Mouse (Mus musculus): ENCODE data around the gene Sobp. TPM values are rescaled to one million over a fixed set of nuclear protein-coding genes. Genes with fewer than 3 reads are reported as not detected.

Sobp gene
- polyA plus RNA-seq, 1 experiment = 1.8 TPM

DNA sequence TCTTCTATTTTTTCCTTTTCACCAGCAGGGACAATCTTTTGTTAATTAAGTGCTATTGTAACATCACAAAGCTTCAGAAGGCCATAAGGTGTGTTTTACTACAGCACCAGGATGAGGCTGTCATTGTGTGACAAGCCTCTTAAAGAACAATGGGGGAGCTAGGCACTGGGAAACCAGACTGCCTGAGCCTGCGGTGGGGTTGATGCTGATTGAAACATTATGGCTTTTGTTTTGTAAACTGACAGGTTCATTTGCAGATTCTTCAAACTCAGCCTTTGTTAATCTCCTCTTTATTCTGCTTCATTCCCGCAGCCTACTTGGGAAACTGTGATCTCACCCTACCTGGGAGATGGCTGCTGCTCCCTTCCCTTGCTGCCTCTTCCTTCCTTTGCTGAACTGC is 206.0 kb downstream of the Sobp start:
- Histone ChIP-seq H3K4me1 (ENCODE audit: control insufficient read depth, insufficient read depth, low read length) (peaks cover 14% of the 10 kb centered on the region), H3K27me3 (ENCODE audit: control insufficient read depth, insufficient read depth, low read length) (no peaks in the 10 kb centered on the region), H3K27ac (ENCODE audit: control insufficient read depth, insufficient read depth, low read depth, low read length) (no peak overlapping the region), H3K36me3 (ENCODE audit: control insufficient read depth, insufficient read depth, low read length) (no peaks in the 10 kb centered on the region), H3K4me3 (ENCODE audit: control insufficient read depth, low read depth, low read length) (no peak overlapping the region)
- TF ChIP-seq CTCF (IDR thresholded peaks at IDR 0.05; ENCODE audit: control insufficient read depth, insufficient read depth, insufficient replicate concordance, low read depth, low read length) (no peak), POLR2A (IDR thresholded peaks at IDR 0.05; ENCODE audit: control insufficient read depth, low read depth, low read length) (no peak)

DNA sequence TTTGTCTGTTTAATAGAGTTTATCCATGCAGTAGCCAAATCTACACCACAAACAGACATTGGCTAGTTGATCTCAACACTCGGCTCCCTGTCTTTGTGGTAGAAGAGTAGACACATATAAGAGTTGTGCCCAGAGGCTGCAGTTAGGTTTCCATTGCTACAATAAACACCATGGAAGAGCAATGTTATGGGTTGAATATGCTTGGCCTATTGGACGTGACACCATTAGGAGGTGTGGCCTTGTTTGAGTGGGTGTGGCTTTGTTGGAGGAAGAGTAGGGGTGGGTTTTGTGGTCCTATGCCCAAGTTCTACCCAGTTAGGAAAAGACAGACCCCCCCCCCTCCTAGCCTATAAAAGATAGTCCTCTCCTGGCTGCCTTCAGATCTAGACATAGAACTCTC is 211.3 kb downstream of the Sobp start:
- H3K27ac ChIP-seq (ENCODE audit: control insufficient read depth, insufficient read depth, low read depth, low read length) = no peak overlapping the region
- H3K4me3 ChIP-seq (ENCODE audit: control insufficient read depth, low read depth, low read length) = no peak overlapping the region
- H3K36me3 ChIP-seq (ENCODE audit: control insufficient read depth, insufficient read depth, low read length) = no peaks in the 10 kb centered on the region
- H3K27me3 ChIP-seq (ENCODE audit: control insufficient read depth, insufficient read depth, low read length) = no peaks in the 10 kb centered on the region
- peaks cover 3% of the 10 kb centered on the region; the same call in 1 of the 2 replicates for H3K4me1 ChIP-seq (ENCODE audit: control insufficient read depth, insufficient read depth, low read length)
- TF ChIP-seq POLR2A (IDR thresholded peaks at IDR 0.05; ENCODE audit: control insufficient read depth, low read depth, low read length) (no peak), CTCF (IDR thresholded peaks at IDR 0.05; ENCODE audit: control insufficient read depth, insufficient read depth, insufficient replicate concordance, low read depth, low read length) (no peak)

GRCm38 (mm10) chr10:42962655-42963054 is 211.7 kb downstream of the Sobp start:
- H3K27me3 ChIP-seq (ENCODE audit: control insufficient read depth, insufficient read depth, low read length) = no peaks in the 10 kb centered on the region
- H3K4me3 ChIP-seq (ENCODE audit: control insufficient read depth, low read depth, low read length) = no peak overlapping the region
- no peak overlapping the region for H3K27ac ChIP-seq (ENCODE audit: control insufficient read depth, insufficient read depth, low read depth, low read length)
- H3K4me1 ChIP-seq (ENCODE audit: control insufficient read depth, insufficient read depth, low read length) = peaks cover 3% of the 10 kb centered on the region; the same call in 1 of the 2 replicates
- TF ChIP-seq CTCF (IDR thresholded peaks at IDR 0.05; ENCODE audit: control insufficient read depth, insufficient read depth, insufficient replicate concordance, low read depth, low read length) (no peak), POLR2A (IDR thresholded peaks at IDR 0.05; ENCODE audit: control insufficient read depth, low read depth, low read length) (no peak)
- H3K36me3 ChIP-seq (ENCODE audit: control insufficient read depth, insufficient read depth, low read length) = no peaks in the 10 kb centered on the region

GRCm38 (mm10) chr10:42962181-42962601 is 212.1 kb downstream of the Sobp start:
- Histone ChIP-seq H3K27ac (ENCODE audit: control insufficient read depth, insufficient read depth, low read depth, low read length) (no peak overlapping the region), H3K4me3 (ENCODE audit: control insufficient read depth, low read depth, low read length) (no peak overlapping the region), H3K36me3 (ENCODE audit: control insufficient read depth, insufficient read depth, low read length) (no peaks in the 10 kb centered on the region)

GRCm38 (mm10) chr10:42961771-42962170 is 212.6 kb downstream of the Sobp start:
- no peak for TF ChIP-seq CTCF (IDR thresholded peaks at IDR 0.05; ENCODE audit: control insufficient read depth, insufficient read depth, insufficient replicate concordance, low read depth, low read length)
- no peak for TF ChIP-seq POLR2A (IDR thresholded peaks at IDR 0.05; ENCODE audit: control insufficient read depth, low read depth, low read length)
- Histone ChIP-seq H3K27ac (ENCODE audit: control insufficient read depth, insufficient read depth, low read depth, low read length) (no peak overlapping the region), H3K36me3 (ENCODE audit: control insufficient read depth, insufficient read depth, low read length) (no peaks in the 10 kb centered on the region), H3K4me3 (ENCODE audit: control insufficient read depth, low read depth, low read length) (no peak overlapping the region), H3K4me1 (ENCODE audit: control insufficient read depth, insufficient read depth, low read length) (peaks cover 3% of the 10 kb centered on the region; the same call in 1 of the 2 replicates), H3K27me3 (ENCODE audit: control insufficient read depth, insufficient read depth, low read length) (no peaks in the 10 kb centered on the region)

More at GRCm38 (mm10) chr10:42962181-42962601, 212.1 kb downstream of the Sobp start:
- TF ChIP-seq POLR2A (IDR thresholded peaks at IDR 0.05; ENCODE audit: control insufficient read depth, low read depth, low read length) (no peak), CTCF (IDR thresholded peaks at IDR 0.05; ENCODE audit: control insufficient read depth, insufficient read depth, insufficient replicate concordance, low read depth, low read length) (no peak)
- H3K27me3 ChIP-seq (ENCODE audit: control insufficient read depth, insufficient read depth, low read length) = no peaks in the 10 kb centered on the region
- H3K4me1 ChIP-seq (ENCODE audit: control insufficient read depth, insufficient read depth, low read length) = peaks cover 3% of the 10 kb centered on the region; the same call in 1 of the 2 replicates

DNA sequence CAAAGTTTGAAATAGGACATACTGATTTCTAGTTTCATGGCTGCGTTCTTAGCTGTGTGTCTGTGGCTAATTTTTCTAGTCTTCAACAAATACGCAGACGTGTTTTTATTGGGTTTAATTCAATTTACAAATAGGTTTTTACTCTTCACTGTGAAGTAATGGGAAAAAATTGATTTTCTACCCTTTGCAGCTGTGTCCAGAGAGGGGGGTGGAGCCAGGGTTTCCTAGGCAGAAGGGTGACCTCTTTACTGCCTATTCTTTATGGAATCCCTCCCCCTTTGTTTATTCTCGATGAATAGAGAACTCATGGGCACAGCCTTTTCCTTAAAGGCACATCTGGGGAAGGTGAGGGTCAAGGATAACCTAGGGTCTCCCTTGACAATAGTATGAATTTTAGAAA is 215.6 kb downstream of the Sobp start:
- no peaks in the 10 kb centered on the region for H3K27me3 ChIP-seq (ENCODE audit: control insufficient read depth, insufficient read depth, low read length)
- peaks cover 3% of the 10 kb centered on the region; the same call in 1 of the 2 replicates for H3K4me1 ChIP-seq (ENCODE audit: control insufficient read depth, insufficient read depth, low read length)
- no peak overlapping the region for H3K27ac ChIP-seq (ENCODE audit: control insufficient read depth, insufficient read depth, low read depth, low read length)
- no peaks in the 10 kb centered on the region for H3K36me3 ChIP-seq (ENCODE audit: control insufficient read depth, insufficient read depth, low read length)
- TF ChIP-seq CTCF (IDR thresholded peaks at IDR 0.05; ENCODE audit: control insufficient read depth, insufficient read depth, insufficient replicate concordance, low read depth, low read length) (no peak), POLR2A (IDR thresholded peaks at IDR 0.05; ENCODE audit: control insufficient read depth, low read depth, low read length) (no peak)
- H3K4me3 ChIP-seq (ENCODE audit: control insufficient read depth, low read depth, low read length) = no peak overlapping the region

DNA sequence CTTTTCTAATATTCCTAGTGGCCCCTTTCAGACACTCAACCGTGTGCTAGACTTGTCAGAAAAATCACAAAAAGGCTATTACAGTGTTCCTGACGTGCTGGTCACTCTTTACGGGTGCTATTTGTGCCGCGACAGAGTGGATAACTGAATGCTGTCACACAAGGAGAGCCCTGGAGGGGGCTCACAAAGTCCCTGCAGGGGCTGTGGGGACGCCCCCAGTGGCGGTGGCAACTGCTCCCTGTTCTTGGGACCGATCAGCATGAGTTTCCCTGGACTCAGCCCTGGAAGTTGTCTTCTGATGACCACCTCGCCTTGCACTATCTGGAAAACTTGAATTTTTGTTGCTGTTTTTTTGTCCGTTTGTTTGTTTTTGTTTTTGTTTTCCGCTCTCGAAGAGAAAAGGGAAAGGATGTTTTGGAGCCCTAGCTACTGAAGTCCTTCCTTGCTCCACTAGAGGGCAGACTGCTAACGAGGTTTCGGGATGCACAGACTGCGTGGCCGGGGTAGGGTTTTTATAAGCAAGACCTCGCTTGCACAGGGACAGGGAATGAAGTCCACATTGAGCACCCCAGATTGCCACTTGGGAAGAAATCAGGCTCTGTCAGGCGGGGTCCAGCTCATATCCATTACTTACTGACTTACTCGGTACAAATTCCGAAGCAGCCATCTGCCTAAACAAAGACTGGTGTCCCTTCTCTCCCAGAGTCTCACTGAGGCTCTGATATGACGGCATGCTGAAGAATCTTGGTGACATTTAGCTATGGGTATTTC is 216.3 kb downstream of the Sobp start:
- TF ChIP-seq CTCF (IDR thresholded peaks at IDR 0.05; ENCODE audit: control insufficient read depth, insufficient read depth, insufficient replicate concordance, low read depth, low read length) (peak; percentile 73; the same call in 1 of the 2 replicates), POLR2A (IDR thresholded peaks at IDR 0.05; ENCODE audit: control insufficient read depth, low read depth, low read length) (no peak)
- H3K4me1 ChIP-seq (ENCODE audit: control insufficient read depth, insufficient read depth, low read length) = peaks cover 4% of the 10 kb centered on the region
- H3K36me3 ChIP-seq (ENCODE audit: control insufficient read depth, insufficient read depth, low read length) = no peaks in the 10 kb centered on the region
- H3K27me3 ChIP-seq (ENCODE audit: control insufficient read depth, insufficient read depth, low read length) = no peaks in the 10 kb centered on the region
- H3K4me3 ChIP-seq (ENCODE audit: control insufficient read depth, low read depth, low read length) = peak overlapping the region; percentile 59
- H3K27ac ChIP-seq (ENCODE audit: control insufficient read depth, insufficient read depth, low read depth, low read length) = no peak overlapping the region

Measured in testis, adult 2 months (tissue).